Mouse (Mus musculus) liver, adult 2 months (tissue): Measurements from ENCODE around the gene Kcne2. TPM values are rescaled to one million over a fixed set of nuclear protein-coding genes. Genes with fewer than 3 reads are reported as not detected.

Experiments
- DNase-seq: peaks from one replicate; pipeline ENCODE4 v3.0.0-alpha.2; 2011; ENCODE audit warnings: low read depth, low spot score; ENCODE audit errors: extremely low read depth
- H3K27ac ChIP-seq: fragments of 200-500 bp; replicated peaks from 2 replicates; pipeline ENCODE4 v1.5.1; 2012; ENCODE audit warnings: low read depth, mild to moderate bottlenecking, control low read depth, inconsistent platforms, low read length; ENCODE audit not compliant: insufficient read depth
- H3K27me3 ChIP-seq: fragments of 200-500 bp; 2 replicates; pipeline ENCODE4 v1.6.1; 2012; ENCODE audit warnings: mild to moderate bottlenecking, moderate library complexity, low read length, inconsistent platforms; ENCODE audit not compliant: control insufficient read depth, insufficient read depth
- H3K36me3 ChIP-seq: fragments of 200-500 bp; 2 replicates; pipeline ENCODE4 v1.6.1; 2012; ENCODE audit warnings: low read length, inconsistent platforms; ENCODE audit not compliant: control insufficient read depth, insufficient read depth
- H3K4me1 ChIP-seq: fragments of 200-500 bp; 2 replicates; pipeline ENCODE4 v1.6.1; 2011; ENCODE audit warnings: low read length; ENCODE audit not compliant: control insufficient read depth, insufficient read depth
- H3K4me3 ChIP-seq: fragments of 200-500 bp; 2 replicates; pipeline ENCODE4 v1.5.1; 2011; ENCODE audit warnings: low read depth, mild to moderate bottlenecking, control low read depth, low read length, moderate library complexity; ENCODE audit not compliant: insufficient read depth
- H3K79me2 ChIP-seq: fragments of 200-500 bp; 2 replicates; pipeline ENCODE4 v1.6.1; 2012; ENCODE audit warnings: inconsistent platforms, mild to moderate bottlenecking, low read length, moderate library complexity; ENCODE audit not compliant: control insufficient read depth, insufficient read depth
- H3K9ac ChIP-seq: fragments of 200-500 bp; 2 replicates; pipeline ENCODE4 v1.6.1; 2012; ENCODE audit warnings: low read depth, mild to moderate bottlenecking, control low read depth, inconsistent platforms, low read length
- CTCF ChIP-seq: fragments of 200-500 bp; IDR thresholded peaks from 2 replicates; pipeline ENCODE4 v1.5.1; 2011; ENCODE audit warnings: low read depth, low read length, control low read depth
- POLR2A ChIP-seq: fragments of 200-500 bp; IDR thresholded peaks from 2 replicates; pipeline ENCODE4 v1.6.1; 2011; ENCODE audit warnings: low read length, control low read depth; ENCODE audit not compliant: insufficient read depth; ENCODE audit errors: extremely low read depth
- WGBS: fragments of 180-500 bp; shearing (Covaris S2); methylation state at CpG from one replicate; pipeline ENCODE4 v1.1.7; 2018; 5-methylcytosine and 5-hydroxymethylcytosine counted together
- polyA plus RNA-seq: library from polyadenylated mRNA; depleted of rRNA; stranded (reverse); fragments of >200 nt; gene quantifications from 2 replicates; pipeline ENCODE4 v1.2.3, GENCODE M21; 2012
- total RNA-seq: library from RNA; depleted of rRNA; stranded (reverse); fragments of >200 nt; gene quantifications from 2 replicates; pipeline ENCODE4 v1.2.3, GENCODE M21; 2014

Kcne2 gene
- total and polyA plus RNA-seq, 2 experiments = not detected

GRCm38 (mm10) chr16:92324309-92325061 lies 32.3 kb downstream of the Kcne2 start:
- Histone ChIP-seq H3K9ac (no peak overlapping the region), H3K27me3 (no peaks in the 10 kb centered on the region), H3K27ac (no peak overlapping the region), H3K36me3 (no peaks in the 10 kb centered on the region), H3K79me2 (no peaks in the 10 kb centered on the region), H3K4me1 (no peaks in the 10 kb centered on the region), H3K4me3 (no peak overlapping the region)
- WGBS = 65% methylated on average over 7 of the region's 7 CpGs
- TF ChIP-seq POLR2A (no peak), CTCF (no peak)
- DNase-seq = no peak

DNA sequence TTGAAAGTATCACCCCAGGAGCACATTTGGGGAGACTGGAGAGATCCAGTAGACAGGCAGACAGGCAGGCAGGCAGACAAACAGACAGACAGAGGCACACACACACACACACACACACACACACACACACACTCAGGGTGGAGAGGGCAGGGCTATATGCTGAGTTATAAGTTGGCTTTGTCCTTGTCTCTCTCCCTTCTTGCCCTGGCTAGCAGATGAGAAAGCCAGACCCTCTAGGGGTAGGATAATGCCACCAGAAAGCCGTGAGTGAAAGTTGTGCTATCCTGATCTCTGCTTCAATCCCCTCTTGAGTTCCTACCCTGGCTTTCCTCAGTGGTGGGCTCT lies 32.8 kb downstream of the Kcne2 start:
- Histone ChIP-seq H3K4me1 (no peaks in the 10 kb centered on the region), H3K9ac (no peak overlapping the region), H3K4me3 (no peak overlapping the region), H3K27me3 (no peaks in the 10 kb centered on the region), H3K79me2 (no peaks in the 10 kb centered on the region), H3K27ac (no peak overlapping the region), H3K36me3 (no peaks in the 10 kb centered on the region)
- no peak for DNase-seq
- TF ChIP-seq CTCF = no peak
- TF ChIP-seq POLR2A = no peak
- 60% methylated on average over 1 of the region's 1 CpGs for WGBS

GRCm38 (mm10) chr16:92327911-92328310 lies 35.7 kb downstream of the Kcne2 start:
- Histone ChIP-seq H3K79me2 (no peaks in the 10 kb centered on the region), H3K36me3 (no peaks in the 10 kb centered on the region), H3K27me3 (no peaks in the 10 kb centered on the region), H3K9ac (no peak overlapping the region), H3K4me1 (no peaks in the 10 kb centered on the region; the same call in 1 of the 2 replicates), H3K27ac (no peak overlapping the region), H3K4me3 (no peak overlapping the region)
- WGBS = 93% methylated on average over 10 of the region's 10 CpGs
- TF ChIP-seq POLR2A (no peak), CTCF (no peak)
- DNase-seq = no peak

- no peaks in the 10 kb centered on the region for H3K27me3 ChIP-seq
- no peaks in the 10 kb centered on the region for H3K79me2 ChIP-seq
- no peaks in the 10 kb centered on the region; the same call in 1 of the 2 replicates for H3K4me1 ChIP-seq
- WGBS = 75% methylated on average over 5 of the region's 5 CpGs
- TF ChIP-seq POLR2A = no peak
- no peak for TF ChIP-seq CTCF
- H3K27ac ChIP-seq = no peak overlapping the region
- no peak for DNase-seq
- no peaks in the 10 kb centered on the region for H3K36me3 ChIP-seq
- no peak overlapping the region for H3K9ac ChIP-seq
- no peak overlapping the region for H3K4me3 ChIP-seq
Measured at GRCm38 (mm10) chr16:92330966-92331365, 38.8 kb downstream of the Kcne2 start.

DNA sequence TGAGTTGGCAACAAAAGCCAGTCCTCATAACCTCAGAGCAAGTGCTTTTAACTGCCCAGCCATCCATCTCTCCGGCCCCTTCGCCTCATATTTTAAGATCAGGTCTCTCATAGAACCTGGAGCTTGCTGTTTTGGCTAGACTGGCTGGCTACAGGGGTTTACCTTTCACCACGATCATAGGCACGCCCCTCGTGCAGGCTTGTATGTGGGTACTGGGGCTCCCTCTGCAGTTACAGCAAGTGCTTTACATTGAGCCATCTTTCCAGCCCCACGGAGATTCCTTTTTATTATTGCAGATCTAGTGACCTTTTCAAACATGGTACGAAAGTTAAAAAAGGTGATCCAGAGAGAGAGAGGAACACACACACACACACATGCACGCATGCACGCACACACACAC lies 42.4 kb downstream of the Kcne2 start:
- Histone ChIP-seq H3K4me1 (no peaks in the 10 kb centered on the region; the same call in 1 of the 2 replicates), H3K27me3 (no peaks in the 10 kb centered on the region), H3K9ac (no peak overlapping the region), H3K36me3 (no peaks in the 10 kb centered on the region), H3K79me2 (no peaks in the 10 kb centered on the region), H3K27ac (no peak overlapping the region), H3K4me3 (no peak overlapping the region)
- DNase-seq = no peak
- TF ChIP-seq CTCF = no peak
- TF ChIP-seq POLR2A = no peak
- WGBS = 63% methylated on average over 9 of the region's 9 CpGs

DNA sequence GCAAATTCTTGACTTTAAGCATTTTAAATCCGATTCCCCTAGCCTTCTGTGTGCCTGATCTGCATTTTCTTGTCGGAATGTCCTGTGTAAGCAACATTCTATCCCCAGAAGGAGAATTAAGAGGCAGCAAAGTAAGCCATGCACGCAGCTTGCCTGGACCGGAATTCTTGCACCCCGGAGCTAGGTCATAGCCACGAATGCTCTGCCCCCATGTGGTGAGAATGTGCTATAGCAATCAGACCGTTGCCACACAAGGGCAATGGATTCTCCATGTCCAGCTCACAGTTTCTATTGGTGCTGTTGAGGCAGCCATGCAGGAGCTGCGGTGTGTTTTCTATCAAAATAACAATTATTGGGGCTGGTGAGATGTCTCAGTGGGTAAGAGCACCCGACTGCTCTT lies 44.1 kb downstream of the Kcne2 start:
- Histone ChIP-seq H3K4me1 (no peaks in the 10 kb centered on the region), H3K79me2 (no peaks in the 10 kb centered on the region), H3K4me3 (no peak overlapping the region), H3K36me3 (no peaks in the 10 kb centered on the region), H3K9ac (no peak overlapping the region), H3K27me3 (no peaks in the 10 kb centered on the region), H3K27ac (no peak overlapping the region)
- peak; percentile 47 for DNase-seq
- TF ChIP-seq POLR2A (no peak), CTCF (peak; percentile 93)
- WGBS = 5% methylated on average over 9 of the region's 9 CpGs
